Mouse (Mus musculus): Measurements from ENCODE around the gene Plk5. TPM values are rescaled to one million over a fixed set of nuclear protein-coding genes. Genes with fewer than 3 reads are reported as not detected.

The Plk5 gene
- 2.4 and 7.5 TPM in 2 replicates for polyA plus RNA-seq (2012; rRNA removed; ENCODE audit: low replicate concordance)

GRCm38 (mm10) chr10:80356001-80356682, at the start of gene Plk5:
TSS of gene Plk5 (plus strand) at chr10:80356459.

GRCm38 (mm10) chr10:80320340-80320760, 35.9 kb upstream of the Plk5 start, which contains the start of gene 2310011J03Rik:
TSS of gene 2310011J03Rik (minus strand) at chr10:80320537.

GRCm38 (mm10) chr10:80329273-80330081, 26.8 kb upstream of the Plk5 start, which contains the start of the genes Pcsk4 and Reep6:
TSS of gene Pcsk4 (minus strand) at chr10:80329498.
TSS of gene Reep6 (plus strand) at chr10:80329953.

GRCm38 (mm10) chr10:80348244-80348781, 7.9 kb upstream of the Plk5 start, which contains the start of gene Adamtsl5:
TSS of gene Adamtsl5 (minus strand) at chr10:80348412.

GRCm38 (mm10) chr10:80387522-80387959, 31.3 kb downstream of the Plk5 start, which contains the start of gene Mex3d:
TSS of gene Mex3d (minus strand) at chr10:80387659.

GRCm38 (mm10) chr10:80399191-80399972, 43.1 kb downstream of the Plk5 start, which contains the start of gene Mbd3:
TSS of gene Mbd3 (minus strand) at chr10:80399550.

GRCm38 (mm10) chr10:80406684-80407501, 50.6 kb downstream of the Plk5 start, which contains the start of gene Uqcr11:
TSS of gene Uqcr11 (minus strand) at chr10:80406830.

Other genes with a start within 250 kb of the Plk5 start
- 105 and 121 TPM in 2 replicates for gene Stk11, start 240.7 kb upstream of the Plk5 start, polyA plus RNA-seq (2012; rRNA removed; ENCODE audit: low replicate concordance)
- 5,808 and 7,935 TPM in 2 replicates for gene Atp5d, start 217.8 kb upstream of the Plk5 start, polyA plus RNA-seq (2012; rRNA removed; ENCODE audit: low replicate concordance)
- 6.3 and 6.6 TPM in 2 replicates for gene Cbarp, start 215.6 kb upstream of the Plk5 start, polyA plus RNA-seq (2012; rRNA removed; ENCODE audit: low replicate concordance)
- 198 and 360 TPM in 2 replicates for gene Midn, start 208.2 kb upstream of the Plk5 start, polyA plus RNA-seq (2012; rRNA removed; ENCODE audit: low replicate concordance)
- gene Cirbp, start 190.5 kb upstream of the Plk5 start, polyA plus RNA-seq (2012; rRNA removed; ENCODE audit: low replicate concordance) = 46.7 and 55.3 TPM in 2 replicates
- 12.6 and 12.7 TPM in 2 replicates for gene 1600002K03Rik, start 183.5 kb upstream of the Plk5 start, polyA plus RNA-seq (2012; rRNA removed; ENCODE audit: low replicate concordance)
- gene Efna2, start 177.0 kb upstream of the Plk5 start, polyA plus RNA-seq (2012; rRNA removed; ENCODE audit: low replicate concordance) = 2.0 and 2.2 TPM in 2 replicates
- 14.5 and 19.2 TPM in 2 replicates for gene Mum1, start 130.0 kb upstream of the Plk5 start, polyA plus RNA-seq (2012; rRNA removed; ENCODE audit: low replicate concordance)
- gene Ndufs7, start 107.3 kb upstream of the Plk5 start, polyA plus RNA-seq (2012; rRNA removed; ENCODE audit: low replicate concordance) = 967 and 1,434 TPM in 2 replicates
- gene Gamt, start 95.4 kb upstream of the Plk5 start, polyA plus RNA-seq (2012; rRNA removed; ENCODE audit: low replicate concordance) = 15.1 and 43.1 TPM in 2 replicates
- gene Dazap1, start 95.0 kb upstream of the Plk5 start, polyA plus RNA-seq (2012; rRNA removed; ENCODE audit: low replicate concordance) = 104 and 128 TPM in 2 replicates
- gene Rps15, start 64.0 kb upstream of the Plk5 start, polyA plus RNA-seq (2012; rRNA removed; ENCODE audit: low replicate concordance) = 739 and 1,199 TPM in 2 replicates
- 0.88 and 1.1 TPM in 2 replicates for gene Apc2, start 60.5 kb upstream of the Plk5 start, polyA plus RNA-seq (2012; rRNA removed; ENCODE audit: low replicate concordance)
- 52.1 and 92.1 TPM in 2 replicates for gene 2310011J03Rik, start 35.9 kb upstream of the Plk5 start, polyA plus RNA-seq (2012; rRNA removed; ENCODE audit: low replicate concordance)
- gene Pcsk4, start 27.0 kb upstream of the Plk5 start, polyA plus RNA-seq (2012; rRNA removed; ENCODE audit: low replicate concordance) = 37.6 and 47.6 TPM in 2 replicates
- gene Reep6, start 26.5 kb upstream of the Plk5 start, polyA plus RNA-seq (2012; rRNA removed; ENCODE audit: low replicate concordance) = 257 and 279 TPM in 2 replicates
- gene Adamtsl5, start 8.0 kb upstream of the Plk5 start, polyA plus RNA-seq (2012; rRNA removed; ENCODE audit: low replicate concordance) = 113 and 171 TPM in 2 replicates
- 13.6 and 24.5 TPM in 2 replicates for gene Mex3d, start 31.2 kb downstream of the Plk5 start, polyA plus RNA-seq (2012; rRNA removed; ENCODE audit: low replicate concordance)
- gene Mbd3, start 43.1 kb downstream of the Plk5 start, polyA plus RNA-seq (2012; rRNA removed; ENCODE audit: low replicate concordance) = 76.6 and 89.3 TPM in 2 replicates
- gene Uqcr11, start 50.4 kb downstream of the Plk5 start, polyA plus RNA-seq (2012; rRNA removed; ENCODE audit: low replicate concordance) = 2,686 and 4,056 TPM in 2 replicates
- 95.5 and 98.0 TPM in 2 replicates for gene Tcf3, start 77.2 kb downstream of the Plk5 start, polyA plus RNA-seq (2012; rRNA removed; ENCODE audit: low replicate concordance)
- 0.26 and 4.2 TPM in 2 replicates for gene Onecut3, start 138.4 kb downstream of the Plk5 start, polyA plus RNA-seq (2012; rRNA removed; ENCODE audit: low replicate concordance)
- 0.02 TPM in 1 of 2 replicates, not detected in the other for gene Atp8b3, start 182.7 kb downstream of the Plk5 start, polyA plus RNA-seq (2012; rRNA removed; ENCODE audit: low replicate concordance)
- gene Rexo1, start 205.1 kb downstream of the Plk5 start, polyA plus RNA-seq (2012; rRNA removed; ENCODE audit: low replicate concordance) = 50.2 and 62.3 TPM in 2 replicates
- 22.7 and 36.3 TPM in 2 replicates for gene Klf16, start 220.9 kb downstream of the Plk5 start, polyA plus RNA-seq (2012; rRNA removed; ENCODE audit: low replicate concordance)
- gene Abhd17a, start 233.9 kb downstream of the Plk5 start, polyA plus RNA-seq (2012; rRNA removed; ENCODE audit: low replicate concordance) = 502 and 1,087 TPM in 2 replicates
- gene Scamp4, start 246.4 kb downstream of the Plk5 start, polyA plus RNA-seq (2012; rRNA removed; ENCODE audit: low replicate concordance) = 164 and 176 TPM in 2 replicates
- gene Adat3, start 246.4 kb downstream of the Plk5 start, polyA plus RNA-seq (2012; rRNA removed; ENCODE audit: low replicate concordance) = 23.9 and 33.1 TPM in 2 replicates
- 1.7 and 2.4 TPM in 2 replicates for gene Gm49322, start 249.6 kb downstream of the Plk5 start, polyA plus RNA-seq (2012; rRNA removed; ENCODE audit: low replicate concordance)